Mouse (Mus musculus) midbrain, embryonic 13.5 days (tissue): Measurements from ENCODE around the gene Kif1c. TPM values are rescaled to one million over a fixed set of nuclear protein-coding genes. Genes with fewer than 3 reads are reported as not detected.
A peak's percentile ranks its signal among the peaks of the same experiment; 100 is the strongest.

Experiments used
- ATAC-seq: fragments of 200-750 bp; cut with Nextera tagmentation; 2 replicates; pipeline ENCODE4 v1.8.0; 2017; ENCODE audit warnings: mild to moderate bottlenecking, moderate TSS enrichment, moderate library complexity
- H3K27ac ChIP-seq: fragments of 300-500 bp; sonication (generic); 2 replicates; pipeline ENCODE4 v1.5.1; 2015; ENCODE audit warnings: inconsistent platforms, mild to moderate bottlenecking, moderate library complexity
- H3K27me3 ChIP-seq: fragments of 300-500 bp; sonication (generic); 2 replicates; pipeline ENCODE4 v1.6.1; 2015; ENCODE audit warnings: mild to moderate bottlenecking, inconsistent platforms
- H3K36me3 ChIP-seq: fragments of 300-500 bp; sonication (generic); 2 replicates; pipeline ENCODE4 v1.6.1; 2015; ENCODE audit warnings: mild to moderate bottlenecking, inconsistent platforms
- H3K4me1 ChIP-seq: fragments of 300-500 bp; sonication (generic); replicated peaks from 2 replicates; pipeline ENCODE4 v1.6.1; 2015; ENCODE audit warnings: inconsistent platforms
- H3K4me2 ChIP-seq: fragments of 300-500 bp; sonication (generic); replicated peaks from 2 replicates; pipeline ENCODE4 v1.6.1; 2015; ENCODE audit warnings: moderate library complexity, mild to moderate bottlenecking, inconsistent platforms
- H3K4me3 ChIP-seq: fragments of 300-500 bp; sonication (generic); replicated peaks from 2 replicates; pipeline ENCODE4 v1.5.1; 2015; ENCODE audit warnings: mild to moderate bottlenecking, inconsistent platforms
- H3K9ac ChIP-seq: fragments of 300-500 bp; sonication (generic); replicated peaks from 2 replicates; pipeline ENCODE4 v1.6.1; 2015; ENCODE audit warnings: mild to moderate bottlenecking, inconsistent platforms
- H3K9me3 ChIP-seq: fragments of 300-500 bp; sonication (generic); 2 replicates; pipeline ENCODE4 v1.6.1; 2016; ENCODE audit warnings: mild to moderate bottlenecking, inconsistent platforms
- WGBS: fragments of 180-500 bp; shearing (Covaris S2); methylation state at CpG from one replicate; pipeline ENCODE4 v1.1.7; 2015; 5-methylcytosine and 5-hydroxymethylcytosine counted together
- polyA plus RNA-seq: library from polyadenylated mRNA; unstranded; fragments of >200 nt; fragmentation: Nextera tagmentation; extraction: Ambion mirVana; gene quantifications from 2 replicates; pipeline ENCODE4 v1.2.1, GENCODE M21; 2015

The Kif1c gene
- polyA plus RNA-seq, 1 experiment from 2014 or later, result 2.1 TPM

DNA sequence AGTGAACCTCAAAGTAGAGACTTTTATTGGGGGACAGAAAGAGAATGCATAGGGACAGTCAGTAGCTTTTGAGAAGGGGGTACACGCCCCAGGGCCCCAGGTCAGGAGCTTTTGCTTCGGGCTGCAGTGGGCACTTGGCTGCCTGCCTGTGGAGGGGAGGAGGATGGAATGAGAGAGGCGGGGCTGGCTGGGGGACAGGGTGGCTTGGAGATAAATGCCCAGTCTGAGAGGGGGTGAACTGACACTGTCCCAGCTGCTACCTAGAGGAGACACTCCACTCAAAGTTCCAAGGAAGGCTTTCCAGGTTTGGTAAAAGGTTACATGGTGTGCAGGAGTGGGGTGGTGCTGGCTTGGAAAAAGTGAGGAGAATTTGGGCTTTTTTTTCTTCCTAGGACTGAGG lies 43.4 kb upstream of the Kif1c start, which contains the start of gene Eno3:
Gene Eno3, plus strand, starts transcription at position 239 of the 400 bp plus-strand sequence.
- H3K4me2 ChIP-seq, result peak within 1 kb of the TSS; percentile 75
- no peak for ATAC-seq
- peaks cover 35% of the 10 kb centered on the region for H3K4me1 ChIP-seq
- no peaks in the 10 kb centered on the region for H3K9me3 ChIP-seq
- H3K27me3 ChIP-seq, result 0 out of 2 replicates have a peak, but pooled peaks cover 3% of the 10 kb centered on the region
- WGBS, result 6% methylated on average over 3 of the region's 3 CpGs
- H3K9ac ChIP-seq, result peak within 1 kb of the TSS; percentile 90
- peaks cover 21% of the 10 kb centered on the region for H3K36me3 ChIP-seq
- H3K27ac ChIP-seq, result no peak within 1 kb of the TSS
- peak within 1 kb of the TSS; percentile 73 for H3K4me3 ChIP-seq

DNA sequence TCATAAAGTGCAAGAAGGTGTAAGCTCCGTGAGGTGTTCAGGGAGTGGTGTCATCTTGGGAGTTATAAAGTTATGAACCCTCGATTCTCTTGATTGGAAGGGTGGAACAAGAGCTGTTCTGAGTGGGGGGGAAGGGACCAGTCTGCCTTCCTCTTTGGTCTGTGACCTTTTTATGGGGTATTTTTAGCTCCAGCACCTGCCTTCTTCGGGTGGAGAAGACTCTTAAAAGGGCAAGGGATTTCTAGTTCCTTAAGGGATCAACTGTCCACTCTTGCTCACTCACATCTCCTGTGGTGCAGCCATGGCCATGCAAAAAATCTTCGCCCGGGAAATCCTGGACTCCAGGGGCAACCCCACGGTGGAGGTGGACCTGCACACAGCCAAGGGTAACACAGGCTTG lies 42.8 kb upstream of the Kif1c start:
- Histone ChIP-seq H3K9me3 (no peaks in the 10 kb centered on the region), H3K4me2 (no peak overlapping the region), H3K4me3 (no peak overlapping the region), H3K27ac (no peak overlapping the region), H3K36me3 (peaks cover 21% of the 10 kb centered on the region), H3K27me3 (0 out of 2 replicates have a peak, but pooled peaks cover 3% of the 10 kb centered on the region), H3K9ac (no peak overlapping the region; the same call in 1 of the 2 replicates), H3K4me1 (peaks cover 29% of the 10 kb centered on the region)
- ATAC-seq, result no peak
- 58% methylated on average over 6 of the region's 6 CpGs for WGBS

DNA sequence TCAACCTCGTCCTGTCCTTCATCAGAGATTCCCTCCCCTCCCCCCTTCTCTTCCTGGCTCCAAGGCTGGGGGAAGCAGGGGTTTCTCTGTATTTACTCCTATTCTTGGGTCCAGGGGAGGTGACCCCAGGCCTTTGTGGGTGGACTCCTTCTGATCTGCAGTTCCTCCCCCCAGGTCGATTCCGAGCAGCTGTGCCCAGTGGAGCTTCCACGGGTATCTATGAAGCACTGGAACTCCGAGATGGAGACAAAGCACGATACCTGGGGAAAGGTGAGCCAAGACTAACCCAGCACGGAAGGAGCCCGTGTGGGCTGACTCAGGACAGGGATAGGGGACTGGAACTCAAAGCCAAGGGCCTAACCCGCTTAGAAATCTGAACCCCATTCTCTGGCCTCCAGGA lies 42.4 kb upstream of the Kif1c start:
- Histone ChIP-seq H3K4me2 (no peak overlapping the region), H3K9ac (no peak overlapping the region; the same call in 1 of the 2 replicates), H3K36me3 (peaks cover 22% of the 10 kb centered on the region), H3K4me3 (no peak overlapping the region), H3K9me3 (no peaks in the 10 kb centered on the region), H3K27me3 (0 out of 2 replicates have a peak, but pooled peaks cover 3% of the 10 kb centered on the region), H3K4me1 (peaks cover 25% of the 10 kb centered on the region), H3K27ac (no peak overlapping the region)
- WGBS, result 64% methylated on average over 9 of the region's 9 CpGs
- ATAC-seq, result no peak

DNA sequence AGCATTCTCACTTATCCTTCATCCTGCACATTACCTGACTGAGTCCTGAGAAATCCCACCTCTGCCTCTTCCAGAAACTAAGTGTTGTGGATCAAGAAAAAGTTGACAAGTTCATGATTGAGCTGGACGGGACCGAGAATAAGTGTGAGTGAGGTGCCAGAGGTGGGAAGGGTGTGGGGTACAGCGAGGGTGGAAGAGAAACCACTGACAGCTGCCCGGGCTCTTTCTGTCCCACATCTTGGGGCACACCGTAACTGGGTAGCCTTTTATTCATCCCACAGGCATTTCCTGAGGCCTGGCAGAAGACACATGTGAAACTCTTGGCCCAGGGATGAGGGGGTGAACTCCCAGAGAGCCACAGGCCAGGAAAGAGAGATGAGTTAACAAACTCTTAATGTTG lies 41.8 kb upstream of the Kif1c start:
- no peak for ATAC-seq
- no peak overlapping the region for H3K27ac ChIP-seq
- H3K4me3 ChIP-seq, result no peak overlapping the region
- H3K36me3 ChIP-seq, result peaks cover 28% of the 10 kb centered on the region
- no peak overlapping the region for H3K9ac ChIP-seq
- peaks cover 21% of the 10 kb centered on the region for H3K4me1 ChIP-seq
- H3K9me3 ChIP-seq, result no peaks in the 10 kb centered on the region
- 0 out of 2 replicates have a peak, but pooled peaks cover 3% of the 10 kb centered on the region for H3K27me3 ChIP-seq
- 92% methylated on average over 5 of the region's 5 CpGs for WGBS
- H3K4me2 ChIP-seq, result no peak overlapping the region

DNA sequence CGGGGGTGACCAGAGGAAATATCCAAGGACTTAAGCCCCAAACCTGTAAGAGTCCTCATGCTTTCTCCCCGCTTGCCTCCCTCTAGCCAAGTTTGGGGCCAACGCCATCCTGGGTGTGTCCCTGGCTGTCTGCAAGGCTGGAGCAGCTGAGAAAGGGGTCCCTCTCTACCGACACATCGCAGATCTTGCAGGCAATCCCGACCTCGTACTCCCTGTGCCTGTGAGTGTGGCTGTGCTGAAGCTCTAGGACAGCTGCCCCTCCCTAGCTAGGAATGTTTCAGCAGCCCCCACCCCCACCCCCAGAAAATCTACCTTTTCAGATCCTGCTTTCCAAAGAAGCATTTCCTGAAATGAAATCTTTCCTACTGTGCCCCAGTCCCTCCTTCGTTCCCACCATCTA lies 41.4 kb upstream of the Kif1c start:
- Histone ChIP-seq H3K4me3 (no peak overlapping the region), H3K4me1 (peaks cover 21% of the 10 kb centered on the region), H3K9me3 (no peaks in the 10 kb centered on the region), H3K27me3 (0 out of 2 replicates have a peak, but pooled peaks cover 3% of the 10 kb centered on the region), H3K36me3 (peaks cover 32% of the 10 kb centered on the region), H3K27ac (no peak overlapping the region), H3K4me2 (no peak overlapping the region), H3K9ac (no peak overlapping the region)
- WGBS, result 79% methylated on average over 8 of the region's 8 CpGs
- ATAC-seq, result no peak

DNA sequence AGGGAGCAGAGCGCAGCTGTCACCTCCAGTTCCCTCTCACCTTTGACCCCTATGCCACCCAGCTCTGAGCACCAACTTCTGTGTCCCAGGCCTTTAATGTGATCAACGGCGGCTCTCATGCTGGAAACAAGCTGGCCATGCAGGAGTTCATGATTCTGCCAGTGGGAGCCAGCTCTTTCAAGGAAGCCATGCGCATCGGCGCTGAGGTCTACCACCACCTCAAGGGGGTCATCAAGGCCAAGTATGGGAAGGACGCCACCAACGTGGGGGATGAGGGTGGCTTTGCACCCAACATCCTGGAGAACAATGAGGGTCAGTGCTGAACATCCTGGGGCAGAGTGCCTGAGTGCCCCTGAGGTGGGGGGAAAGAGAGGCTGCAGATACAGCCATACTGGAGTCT lies 39.8 kb upstream of the Kif1c start:
- Histone ChIP-seq H3K4me3 (no peak overlapping the region), H3K9me3 (no peaks in the 10 kb centered on the region), H3K4me1 (peaks cover 15% of the 10 kb centered on the region), H3K9ac (no peak overlapping the region), H3K27ac (no peak overlapping the region), H3K27me3 (0 out of 2 replicates have a peak, but pooled peaks cover 3% of the 10 kb centered on the region), H3K4me2 (no peak overlapping the region), H3K36me3 (peaks cover 47% of the 10 kb centered on the region)
- no peak for ATAC-seq
- 86% methylated on average over 8 of the region's 8 CpGs for WGBS

DNA sequence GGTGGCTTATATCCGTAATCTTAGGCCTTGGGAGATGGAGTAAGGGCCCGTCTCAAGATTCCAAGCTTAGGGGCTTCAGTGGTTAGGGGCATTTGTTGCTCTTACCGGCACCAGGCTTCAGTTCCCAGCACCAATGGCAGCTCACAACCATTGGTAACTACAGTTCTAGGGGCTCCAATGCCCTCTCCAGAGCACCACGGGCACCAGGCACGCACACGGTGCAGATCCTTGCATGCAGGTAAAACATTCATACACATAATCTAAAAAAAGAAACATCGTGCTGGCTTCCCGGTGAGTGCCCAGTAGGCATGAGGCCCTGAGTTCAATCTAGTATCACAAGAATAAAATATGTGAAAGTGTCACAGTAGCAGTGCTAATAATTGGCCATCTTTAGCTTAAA lies 37.2 kb upstream of the Kif1c start:
- H3K9me3 ChIP-seq, result no peaks in the 10 kb centered on the region
- H3K27ac ChIP-seq, result no peak overlapping the region
- no peaks in the 10 kb centered on the region for H3K27me3 ChIP-seq
- H3K4me1 ChIP-seq, result peaks cover 14% of the 10 kb centered on the region
- ATAC-seq, result no peak
- no peak overlapping the region for H3K4me2 ChIP-seq
- no peak overlapping the region for H3K9ac ChIP-seq
- WGBS, result 85% methylated on average over 8 of the region's 8 CpGs
- peaks cover 55% of the 10 kb centered on the region for H3K36me3 ChIP-seq
- no peak overlapping the region for H3K4me3 ChIP-seq

DNA sequence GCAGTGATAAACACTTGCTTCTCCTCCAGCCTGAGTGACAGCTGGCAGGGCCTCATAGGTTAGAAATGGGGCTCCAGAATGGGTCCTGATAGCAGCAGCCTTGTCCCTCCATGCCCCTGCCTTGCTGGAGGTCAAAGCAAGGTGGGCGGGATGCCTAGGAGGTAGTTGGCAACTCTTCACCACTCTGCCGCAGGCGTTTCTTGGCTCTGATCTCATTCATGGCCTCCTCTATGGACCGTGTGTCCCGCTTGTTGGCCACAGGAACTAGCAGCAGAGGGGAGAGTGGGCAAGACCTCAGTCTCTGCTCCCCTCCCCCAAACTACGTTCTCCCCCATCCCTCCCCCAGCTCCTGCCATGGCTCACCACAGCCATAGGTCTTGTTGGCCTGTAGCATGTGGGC lies 36.4 kb upstream of the Kif1c start:
- H3K4me2 ChIP-seq, result no peak overlapping the region
- peaks cover 17% of the 10 kb centered on the region for H3K4me1 ChIP-seq
- H3K9ac ChIP-seq, result no peak overlapping the region
- no peak for ATAC-seq
- H3K36me3 ChIP-seq, result peaks cover 55% of the 10 kb centered on the region
- no peak overlapping the region for H3K27ac ChIP-seq
- H3K27me3 ChIP-seq, result no peaks in the 10 kb centered on the region
- H3K4me3 ChIP-seq, result no peak overlapping the region
- 91% methylated on average over 4 of the region's 6 CpGs for WGBS
- H3K9me3 ChIP-seq, result no peaks in the 10 kb centered on the region

DNA sequence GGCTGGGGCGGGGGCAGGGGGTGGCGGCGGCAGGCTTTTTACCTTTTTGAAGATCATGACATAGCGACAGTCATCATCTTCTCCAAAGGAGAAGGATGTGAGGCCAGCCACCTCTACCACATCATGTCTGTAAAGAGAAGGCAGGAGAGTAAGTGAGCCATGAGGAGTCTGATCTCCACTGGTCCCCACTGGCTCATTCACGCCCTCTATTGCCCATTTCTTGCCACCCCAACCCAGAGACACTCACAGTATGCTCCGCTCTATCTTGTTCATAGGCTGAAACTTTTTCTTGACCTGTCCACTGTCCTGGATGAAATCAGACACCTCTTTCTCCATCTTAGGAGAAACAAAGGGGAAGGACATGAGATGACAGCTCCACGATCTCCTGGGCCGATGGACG lies 35.6 kb upstream of the Kif1c start:
- H3K4me2 ChIP-seq, result no peak overlapping the region
- H3K27me3 ChIP-seq, result no peaks in the 10 kb centered on the region
- H3K9ac ChIP-seq, result no peak overlapping the region
- no peak overlapping the region for H3K27ac ChIP-seq
- H3K4me3 ChIP-seq, result no peak overlapping the region
- H3K9me3 ChIP-seq, result no peaks in the 10 kb centered on the region
- 92% methylated on average over 9 of the region's 9 CpGs for WGBS
- no peak for ATAC-seq
- peaks cover 55% of the 10 kb centered on the region for H3K36me3 ChIP-seq
- H3K4me1 ChIP-seq, result peaks cover 17% of the 10 kb centered on the region

DNA sequence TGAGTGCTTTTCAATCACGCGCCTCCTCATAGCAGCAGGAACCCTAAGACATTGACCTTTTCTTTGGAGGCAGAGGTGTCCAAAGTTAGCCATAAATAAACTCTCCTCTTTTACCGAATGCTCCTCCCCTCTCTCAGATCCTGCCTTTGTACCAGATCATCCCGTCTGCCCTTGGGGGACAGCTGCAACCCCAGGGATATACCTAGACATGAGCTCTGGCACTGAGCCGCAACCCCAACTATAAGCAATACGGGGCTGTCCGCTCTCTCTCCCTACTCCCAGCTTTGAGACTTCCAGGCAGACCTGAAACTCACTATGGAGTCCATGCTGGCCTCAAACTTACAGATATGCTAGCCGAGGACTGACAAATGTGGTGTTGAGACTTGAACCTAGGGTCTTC lies 33.7 kb upstream of the Kif1c start:
- no peak overlapping the region for H3K27ac ChIP-seq
- no peak for ATAC-seq
- no peak overlapping the region for H3K9ac ChIP-seq
- H3K4me2 ChIP-seq, result no peak overlapping the region
- no peaks in the 10 kb centered on the region for H3K9me3 ChIP-seq
- WGBS, result 98% methylated on average over 8 of the region's 8 CpGs
- H3K36me3 ChIP-seq, result peaks cover 52% of the 10 kb centered on the region
- no peaks in the 10 kb centered on the region for H3K27me3 ChIP-seq
- H3K4me3 ChIP-seq, result no peak overlapping the region
- peaks cover 35% of the 10 kb centered on the region for H3K4me1 ChIP-seq

DNA sequence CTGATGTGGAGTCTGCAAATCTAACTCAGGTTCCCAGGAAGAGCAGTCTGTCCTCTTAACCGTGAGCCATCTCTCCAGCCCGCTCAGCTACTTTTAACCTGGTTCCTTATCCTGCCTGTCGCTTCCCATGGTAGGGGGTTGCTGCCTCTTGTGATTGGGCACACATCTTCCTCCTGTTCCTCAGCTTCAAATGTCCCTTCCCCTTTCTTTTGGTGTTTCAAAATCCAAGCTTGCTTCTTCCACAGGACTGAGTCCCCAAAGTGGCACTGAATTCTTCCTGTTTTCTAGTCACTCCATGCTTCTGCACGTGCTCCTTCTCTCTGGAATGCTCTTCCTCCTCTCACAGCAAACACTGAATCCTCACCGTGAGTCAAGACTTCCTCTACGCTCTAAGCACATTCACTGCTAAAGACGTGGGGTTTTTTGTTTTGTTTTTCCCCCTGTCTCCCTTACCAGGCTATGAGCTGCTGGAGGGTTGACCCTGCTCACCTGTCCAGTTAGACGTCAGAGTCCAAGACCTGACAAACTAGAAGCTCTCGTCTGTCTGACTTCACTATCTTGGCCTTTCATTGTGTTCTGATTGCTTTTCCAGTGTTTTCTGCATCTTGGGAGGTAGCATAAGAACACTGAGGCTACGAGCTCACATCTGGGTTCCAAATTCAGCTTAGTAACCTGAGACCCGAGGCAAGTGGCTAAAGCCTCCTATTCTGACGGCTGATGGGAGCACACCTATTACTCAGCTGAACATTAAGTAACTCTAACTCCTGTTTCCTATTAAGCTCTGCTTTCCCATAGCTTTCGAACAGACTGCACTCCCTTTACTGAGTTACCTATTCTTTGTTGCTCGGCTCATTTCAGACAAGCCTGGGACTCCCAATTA lies 32.8 kb upstream of the Kif1c start:
- H3K27ac ChIP-seq, result peak overlapping the region; percentile 89; the same call in 1 of the 2 replicates
- peaks cover 37% of the 10 kb centered on the region for H3K4me1 ChIP-seq
- H3K9ac ChIP-seq, result peak overlapping the region; percentile 75
- ATAC-seq, result no peak
- H3K9me3 ChIP-seq, result no peaks in the 10 kb centered on the region
- peak overlapping the region; percentile 94 for H3K4me2 ChIP-seq
- H3K36me3 ChIP-seq, result peaks cover 51% of the 10 kb centered on the region
- H3K27me3 ChIP-seq, result no peaks in the 10 kb centered on the region
- peak overlapping the region; percentile 72 for H3K4me3 ChIP-seq
- WGBS, result 78% methylated on average over 14 of the region's 14 CpGs

DNA sequence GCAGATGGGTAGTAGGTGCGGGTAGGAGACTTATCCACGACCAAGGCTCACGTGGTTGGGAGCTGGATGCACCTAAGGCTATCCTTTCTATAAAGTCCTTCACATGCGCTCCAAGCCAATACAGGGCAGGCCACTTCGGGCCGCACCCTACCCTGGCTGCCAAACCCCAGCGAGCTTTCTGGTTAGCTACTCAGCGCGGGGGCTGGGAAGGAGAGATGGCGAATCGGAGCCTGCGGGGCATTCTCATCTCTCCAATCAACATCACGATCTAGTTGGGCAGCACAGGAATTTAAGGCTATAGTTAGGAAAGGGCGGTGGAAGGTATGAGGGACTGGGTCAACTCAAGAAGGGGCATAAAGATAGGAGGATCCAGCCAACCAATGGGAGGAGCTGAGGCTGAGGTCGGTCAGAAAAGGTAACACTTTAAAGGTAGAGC lies 32.0 kb upstream of the Kif1c start:
- Histone ChIP-seq H3K9ac (peak overlapping the region; percentile 75), H3K4me1 (peaks cover 37% of the 10 kb centered on the region), H3K4me2 (peak overlapping the region; percentile 94), H3K4me3 (peak overlapping the region; percentile 72), H3K36me3 (peaks cover 43% of the 10 kb centered on the region), H3K27ac (peak overlapping the region; percentile 89), H3K9me3 (no peaks in the 10 kb centered on the region), H3K27me3 (no peaks in the 10 kb centered on the region)
- 2% methylated on average over 15 of the region's 15 CpGs for WGBS
- ATAC-seq, result peak; percentile 46
